Mouse (Mus musculus) midbrain, postnatal 0 days (tissue): ENCODE data around the gene Cdc42ep2. TPM values are rescaled to one million over a fixed set of nuclear protein-coding genes. Genes with fewer than 3 reads are reported as not detected.

Source experiments
- ATAC-seq: fragments of 200-750 bp; cut with Nextera tagmentation; 2 replicates; pipeline ENCODE4 v1.8.0; 2017; ENCODE audit warnings: moderate number of reproducible peaks, mild to moderate bottlenecking, moderate TSS enrichment, moderate library complexity; ENCODE audit not compliant: low FRiP score
- DNase-seq: peaks from one replicate; pipeline ENCODE4 v3.0.0-alpha.2; 2015; ENCODE audit warnings: low spot score
- H3K27ac ChIP-seq: fragments of 300-500 bp; sonication (generic); 2 replicates; pipeline ENCODE4 v1.5.1; 2014; ENCODE audit warnings: low read depth, mild to moderate bottlenecking, low read length, mixed read lengths
- H3K27me3 ChIP-seq: fragments of 300-500 bp; sonication (generic); 2 replicates; pipeline ENCODE4 v1.6.1; 2014; ENCODE audit warnings: low read length, control low read depth, mixed read lengths; ENCODE audit not compliant: insufficient read depth
- H3K36me3 ChIP-seq: fragments of 300-500 bp; sonication (generic); 2 replicates; pipeline ENCODE4 v1.6.1; 2014; ENCODE audit warnings: low read length, control low read depth, mixed read lengths; ENCODE audit not compliant: insufficient read depth
- H3K4me1 ChIP-seq: fragments of 300-500 bp; sonication (generic); 2 replicates; pipeline ENCODE4 v1.6.1; 2014; ENCODE audit warnings: mild to moderate bottlenecking, control low read depth, antibody characterized with exemption, low read length, mixed read lengths; ENCODE audit not compliant: insufficient read depth
- H3K4me2 ChIP-seq: fragments of 300-500 bp; sonication (generic); 2 replicates; pipeline ENCODE4 v1.6.1; 2014; ENCODE audit warnings: low read depth, mild to moderate bottlenecking, low read length, mixed read lengths; ENCODE audit not compliant: poor library complexity, severe bottlenecking
- H3K4me3 ChIP-seq: fragments of 300-500 bp; sonication (generic); 2 replicates; pipeline ENCODE4 v1.5.1; 2014; ENCODE audit warnings: low read depth, mild to moderate bottlenecking, low read length, moderate library complexity
- H3K9ac ChIP-seq: fragments of 300-500 bp; sonication (generic); replicated peaks from 2 replicates; pipeline ENCODE4 v1.6.1; 2014; ENCODE audit warnings: mild to moderate bottlenecking, low read length, moderate library complexity, mixed read lengths; ENCODE audit not compliant: poor library complexity, severe bottlenecking
- H3K9me3 ChIP-seq: fragments of 300-500 bp; sonication (generic); 2 replicates; pipeline ENCODE4 v1.6.1; 2016; ENCODE audit warnings: low read length, control low read depth
- CTCF ChIP-seq: IDR thresholded peaks from 2 replicates; pipeline ENCODE4 v1.5.1; 2016; ENCODE audit warnings: antibody characterized with exemption, mild to moderate bottlenecking
- WGBS: fragments of 180-500 bp; shearing (Covaris S2); extraction: QIAGEN DNeasy Blood & Tissue Kit; methylation state at CpG from one replicate; pipeline ENCODE4 v1.1.7; 2014; 5-methylcytosine and 5-hydroxymethylcytosine counted together
- polyA plus RNA-seq: library from polyadenylated mRNA; unstranded; fragments of >200 nt; fragmentation: Nextera tagmentation; extraction: Ambion mirVana; gene quantifications from 2 replicates; pipeline ENCODE4 v1.2.1, GENCODE M21; 2015
- total RNA-seq: library from RNA; depleted of rRNA; stranded (reverse); fragments of >200 nt; gene quantifications from 2 replicates; pipeline ENCODE4 v1.2.3, GENCODE M21; 2014

The Cdc42ep2 gene
- total and polyA plus RNA-seq, 2 experiments from 2014 or later = 19.2 to 28.4 TPM

DNA sequence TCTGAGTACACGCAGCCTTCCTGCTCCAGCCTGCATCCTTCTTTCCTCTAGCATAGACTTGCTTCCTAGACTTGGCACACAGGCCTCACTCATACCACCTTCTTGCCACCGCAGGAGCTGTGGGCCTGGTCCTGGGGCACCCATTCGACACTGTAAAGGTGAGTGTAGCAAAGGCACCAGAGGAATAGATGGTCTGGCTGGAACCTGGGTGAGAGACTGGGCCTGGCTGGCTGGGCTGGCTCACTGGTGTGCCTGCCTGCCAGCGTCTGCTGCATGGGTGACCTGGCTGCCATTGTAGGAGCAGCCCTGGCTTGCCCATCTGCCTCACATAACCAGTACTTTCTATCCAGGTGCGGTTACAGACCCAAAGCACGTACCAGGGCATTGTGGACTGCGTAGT is 44.9 kb downstream of the Cdc42ep2 start:
- Histone ChIP-seq H3K9ac (no peak overlapping the region), H3K27ac (no peak overlapping the region), H3K4me2 (no peak overlapping the region), H3K4me3 (no peak overlapping the region), H3K4me1 (peaks cover 3% of the 10 kb centered on the region; the same call in 1 of the 2 replicates), H3K36me3 (no peaks in the 10 kb centered on the region), H3K9me3 (no peaks in the 10 kb centered on the region), H3K27me3 (no peaks in the 10 kb centered on the region)
- TF ChIP-seq CTCF = no peak
- no peak for DNase-seq
- ATAC-seq = no peak
- 95% methylated on average over 7 of the region's 7 CpGs for WGBS

- Histone ChIP-seq H3K36me3 (no peaks in the 10 kb centered on the region), H3K4me1 (peaks cover 9% of the 10 kb centered on the region; the same call in 1 of the 2 replicates), H3K9ac (no peak overlapping the region), H3K27ac (no peak overlapping the region), H3K9me3 (no peaks in the 10 kb centered on the region), H3K27me3 (no peaks in the 10 kb centered on the region), H3K4me2 (no peak overlapping the region), H3K4me3 (no peak overlapping the region)
- ATAC-seq (no peak), DNase-seq (no peak)
- 77% methylated on average over 3 of the region's 3 CpGs for WGBS
- TF ChIP-seq CTCF = no peak
Measured at GRCm38 (mm10) chr19:5878916-5879315, 45.7 kb downstream of the Cdc42ep2 start.

DNA sequence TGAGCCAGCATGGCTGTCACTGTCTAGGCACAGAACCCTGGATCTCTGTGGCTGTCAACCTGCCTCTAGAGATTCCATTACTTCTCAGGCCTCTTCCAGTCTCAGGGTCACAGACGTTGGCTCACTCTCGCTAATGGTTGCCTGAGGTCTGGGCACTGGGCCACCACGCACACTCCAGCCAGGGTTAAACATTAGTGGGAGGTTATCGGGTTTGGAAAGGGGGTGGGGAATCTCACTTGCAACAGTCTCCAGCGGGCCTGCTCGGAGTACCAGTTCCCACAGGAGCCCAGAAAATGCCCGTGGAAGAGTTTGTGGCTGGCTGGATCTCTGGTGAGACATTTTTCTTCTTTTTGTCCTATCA is 46.3 kb downstream of the Cdc42ep2 start:
- Histone ChIP-seq H3K27me3 (no peaks in the 10 kb centered on the region), H3K4me1 (peaks cover 10% of the 10 kb centered on the region; the same call in 1 of the 2 replicates), H3K9ac (peak overlapping the region; percentile 19; the same call in 1 of the 2 replicates), H3K36me3 (no peaks in the 10 kb centered on the region), H3K4me2 (peak overlapping the region; percentile 15; the same call in 1 of the 2 replicates), H3K27ac (no peak overlapping the region), H3K4me3 (no peak overlapping the region), H3K9me3 (no peaks in the 10 kb centered on the region)
- WGBS = 74% methylated on average over 7 of the region's 7 CpGs
- TF ChIP-seq CTCF = no peak
- ATAC-seq = no peak
- no peak for DNase-seq

- peaks cover 2% of the 10 kb centered on the region; the same call in 1 of the 2 replicates for H3K36me3 ChIP-seq
- H3K27me3 ChIP-seq = no peaks in the 10 kb centered on the region
- peaks cover 10% of the 10 kb centered on the region for H3K4me1 ChIP-seq
- ATAC-seq = no peak
- WGBS = 47% methylated on average over 15 of the region's 15 CpGs
- no peaks in the 10 kb centered on the region for H3K9me3 ChIP-seq
- peak within 1 kb of the TSS; percentile 15; the same call in 1 of the 2 replicates for H3K4me2 ChIP-seq
- peak; percentile 75 for DNase-seq
- no peak within 1 kb of the TSS for H3K4me3 ChIP-seq
- H3K9ac ChIP-seq = peak within 1 kb of the TSS; percentile 19; the same call in 1 of the 2 replicates
- peak; percentile 88 for TF ChIP-seq CTCF
- H3K27ac ChIP-seq = peak within 1 kb of the TSS; percentile 32; the same call in 1 of the 2 replicates
Measured at GRCm38 (mm10) chr19:5877618-5878361, 46.8 kb downstream of the Cdc42ep2 start, which contains the start of gene Slc25a45. Slc25a45 (plus strand) TSS chr19:5877808.

GRCm38 (mm10) chr19:5874969-5875480 is 49.6 kb downstream of the Cdc42ep2 start, which contains the start of gene Frmd8:
Frmd8 (minus strand) TSS chr19:5875274.
- no peak for TF ChIP-seq CTCF
- peaks cover 10% of the 10 kb centered on the region for H3K4me1 ChIP-seq
- H3K9ac ChIP-seq = peak within 1 kb of the TSS; percentile 76
- no peaks in the 10 kb centered on the region for H3K27me3 ChIP-seq
- peak within 1 kb of the TSS; percentile 57 for H3K27ac ChIP-seq
- DNase-seq (peak; percentile 97), ATAC-seq (peak; percentile 86)
- H3K9me3 ChIP-seq = no peaks in the 10 kb centered on the region
- peak within 1 kb of the TSS; percentile 71 for H3K4me2 ChIP-seq
- WGBS = under 1% methylated on average over 37 of the region's 37 CpGs
- H3K36me3 ChIP-seq = peaks cover 6% of the 10 kb centered on the region; the same call in 1 of the 2 replicates
- peak within 1 kb of the TSS; percentile 76 for H3K4me3 ChIP-seq
